Mouse (Mus musculus) spleen, postnatal 36 days (tissue): ENCODE results near the gene Tcf7l2.

ENCODE experiments used
- DNase-seq, 2 experiments: peaks; one replicate each; pipeline ENCODE4 v3.0.0; 2022; ENCODE audit warnings: low spot score in 2 of 2, mixed read lengths in 1 of 2

Gene Tcf7l2

DNA sequence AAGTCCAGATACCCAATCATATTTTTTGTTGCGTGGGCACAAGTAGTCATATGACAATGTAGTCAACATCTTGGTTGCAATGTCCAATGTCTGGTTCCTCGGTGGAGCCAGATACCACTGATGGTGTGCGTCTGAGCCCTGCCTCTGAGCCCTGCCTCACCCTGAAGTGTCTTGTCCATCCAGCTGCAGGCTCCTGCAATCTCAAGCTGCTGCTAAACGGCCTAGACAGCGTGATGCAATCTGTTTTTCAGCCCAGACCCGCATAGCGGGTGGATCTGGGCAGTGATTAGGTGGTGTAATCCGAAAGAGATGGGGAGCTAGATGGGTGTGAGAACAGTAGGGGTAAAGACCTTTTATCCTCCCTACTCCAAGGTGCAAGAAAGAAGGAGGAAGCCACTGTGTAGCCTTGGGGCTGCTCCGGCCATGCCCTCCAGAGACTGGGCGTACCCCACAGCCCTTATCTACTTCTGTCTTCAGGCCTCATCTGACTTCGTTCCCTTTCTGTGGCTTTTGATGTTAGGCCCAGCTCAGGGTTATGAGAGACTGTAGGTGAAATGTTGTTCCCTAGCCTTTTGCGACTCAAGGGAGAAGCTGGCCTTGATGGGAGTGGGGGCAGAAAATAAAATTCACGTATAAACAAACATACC is 86.1 kb downstream of the Tcf7l2 start:
- DNase-seq = no peak

DNA sequence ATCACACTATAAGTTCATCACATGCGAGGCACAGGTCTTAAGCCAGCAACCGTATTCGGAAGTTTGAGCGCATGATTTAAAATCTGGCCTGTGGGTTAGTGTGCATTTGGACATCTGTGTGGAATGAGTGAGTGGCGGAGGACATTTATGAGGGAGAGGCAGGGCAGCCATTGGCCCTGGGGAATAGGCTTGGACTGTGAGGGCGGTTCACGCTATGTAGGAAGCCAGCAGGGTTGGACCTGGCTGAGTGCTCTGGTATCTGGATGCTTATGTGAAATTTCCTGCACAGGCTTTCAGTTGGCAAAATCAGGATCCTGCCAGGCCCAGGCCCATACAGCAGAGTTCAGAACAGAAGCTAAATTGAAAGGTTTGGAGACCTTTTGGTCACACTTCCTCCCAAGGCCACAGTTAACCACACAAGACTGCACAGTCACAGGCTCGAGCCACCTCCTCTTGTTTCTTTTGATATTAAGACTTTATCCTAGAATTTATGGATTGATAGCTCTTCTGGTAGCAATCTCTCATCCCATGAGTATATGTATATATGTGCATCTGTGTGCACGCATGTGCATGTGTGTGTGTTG is 89.4 kb downstream of the Tcf7l2 start:
- no peak for DNase-seq

DNA sequence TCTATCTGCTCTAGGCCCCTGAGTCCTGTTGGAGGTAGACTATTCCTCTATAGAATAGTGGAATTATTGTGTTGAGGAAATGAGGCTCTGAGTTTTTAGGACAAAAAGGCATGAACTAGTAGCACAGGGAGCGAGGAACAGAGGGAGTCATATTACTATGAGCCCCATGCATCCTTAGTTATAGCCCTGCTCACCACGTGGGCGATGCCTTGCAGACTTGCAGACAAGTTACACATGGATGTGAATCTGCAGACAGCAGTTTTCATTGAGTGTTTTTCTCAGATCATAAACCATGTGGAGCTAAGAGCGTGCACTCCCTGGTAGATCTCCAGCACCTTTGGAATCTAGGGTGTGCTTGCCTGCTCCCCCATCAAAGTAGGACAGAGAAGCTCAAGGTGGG is 90.5 kb downstream of the Tcf7l2 start:
- DNase-seq = no peak

DNA sequence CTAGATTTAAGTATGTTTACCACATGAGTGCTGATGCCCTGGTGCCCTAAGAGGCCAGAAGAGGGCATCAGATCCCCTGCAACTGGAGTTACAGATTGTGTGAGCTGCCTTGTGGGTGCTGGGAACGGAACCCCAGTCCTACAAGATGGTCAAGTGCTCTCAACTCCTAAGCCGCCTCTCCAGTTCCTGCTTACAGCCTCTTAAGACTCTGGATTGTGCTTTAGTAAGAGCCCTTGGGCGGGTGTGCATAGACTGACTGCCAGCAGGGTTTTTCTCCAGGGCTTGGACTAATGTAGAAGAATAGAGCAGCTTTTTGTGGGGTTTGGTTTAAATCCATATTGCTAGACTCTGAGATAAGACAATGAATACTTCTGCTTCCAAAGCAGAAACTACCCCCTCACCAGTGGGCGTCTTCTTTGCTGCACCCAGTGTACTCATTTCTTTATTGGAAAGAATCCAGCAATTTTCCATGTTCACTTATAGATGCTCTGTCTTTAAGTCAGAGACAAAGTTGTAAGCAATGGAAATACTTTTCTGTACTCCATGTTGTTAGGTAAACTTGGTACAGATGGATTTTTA is 92.3 kb downstream of the Tcf7l2 start:
- DNase-seq = no peak

DNA sequence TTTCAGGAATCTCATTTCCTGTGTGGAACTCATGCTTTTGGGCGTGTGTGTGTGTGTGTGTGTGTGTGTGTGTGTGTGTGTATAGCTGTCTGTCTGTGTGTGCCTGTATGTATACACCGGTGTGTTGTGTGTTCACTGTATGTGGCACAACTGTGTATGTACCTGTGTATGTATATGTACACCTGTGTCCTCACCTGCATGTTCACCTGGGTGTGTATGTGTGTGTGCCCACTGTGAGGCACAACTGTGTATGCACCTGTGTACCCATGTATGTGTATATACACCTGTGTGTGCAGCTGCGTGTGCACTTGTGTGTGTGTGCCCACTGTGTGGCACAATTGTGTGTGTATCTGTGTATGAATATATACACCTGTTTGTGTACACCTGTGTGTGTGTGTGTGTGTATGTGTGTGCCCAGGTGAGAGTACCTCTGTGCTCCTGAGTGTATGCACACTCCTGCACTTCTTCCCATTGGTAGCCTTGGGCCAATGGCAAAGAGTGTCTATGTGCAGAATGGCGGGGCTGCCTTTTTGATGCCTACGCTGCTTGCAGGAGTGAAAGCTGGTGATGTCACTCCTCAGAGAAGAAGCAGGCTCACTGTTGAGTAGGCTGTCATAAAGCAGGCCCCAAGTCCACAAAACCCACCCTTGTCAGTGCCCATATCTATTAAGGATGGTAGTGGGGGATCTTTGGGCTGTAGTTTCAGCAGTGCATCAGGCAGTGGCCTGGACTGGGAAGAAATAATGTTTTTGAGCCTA is 95.5 kb downstream of the Tcf7l2 start:
- no peak for DNase-seq

DNA sequence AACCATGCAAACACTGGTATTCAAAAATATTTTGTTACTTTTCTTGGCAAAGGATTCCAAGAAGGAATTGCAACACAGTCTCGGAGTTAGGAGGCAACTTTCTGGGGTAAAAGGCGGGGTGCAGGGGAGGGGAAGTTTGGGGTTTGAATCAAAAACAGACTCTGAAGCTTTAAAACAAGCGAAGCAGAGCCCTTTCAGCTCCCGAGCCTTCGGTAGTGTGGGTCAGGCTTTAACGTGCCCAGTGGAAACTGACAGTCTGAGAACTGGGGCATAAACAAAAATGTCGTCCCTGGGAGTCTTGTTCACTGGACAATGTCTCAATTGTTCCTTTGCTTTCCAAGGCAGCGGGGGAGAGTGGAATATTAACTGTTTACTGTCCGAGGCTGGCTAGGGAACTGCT is 96.3 kb downstream of the Tcf7l2 start:
- DNase-seq = no peak

DNA sequence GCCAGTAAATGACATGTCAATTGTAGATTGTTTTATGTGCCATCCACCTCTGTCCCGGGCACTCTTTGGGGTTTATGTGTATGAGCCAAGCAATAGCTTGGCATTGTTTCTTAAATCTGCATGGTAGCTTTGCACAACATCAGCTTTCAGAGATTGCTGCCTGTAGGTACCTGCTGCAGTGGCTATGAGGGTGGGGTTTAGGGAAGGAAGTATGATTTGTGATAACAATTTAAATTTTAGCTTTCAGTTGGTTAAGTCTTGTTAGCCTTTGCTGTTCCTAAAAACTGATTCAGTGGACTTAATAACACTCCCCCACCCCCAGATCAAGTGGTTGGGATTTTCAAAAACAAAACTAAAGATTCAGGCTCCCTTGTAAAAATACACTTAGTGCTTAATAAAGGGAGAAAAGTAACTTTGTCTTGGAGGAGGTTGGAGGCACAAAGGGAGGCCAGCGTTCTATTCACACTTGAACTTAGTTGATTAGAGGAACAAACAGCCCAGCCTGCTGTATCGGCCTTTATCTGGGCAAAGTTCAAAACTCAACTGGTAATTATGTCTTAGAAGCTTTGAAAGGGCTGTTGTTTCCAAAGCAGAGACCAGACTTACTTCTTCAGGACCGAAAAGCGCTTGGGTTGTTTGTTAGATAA is 96.9 kb downstream of the Tcf7l2 start:
- no peak for DNase-seq

GRCm38 (mm10) chr19:55839036-55839555 is 97.5 kb downstream of the Tcf7l2 start:
- DNase-seq = no peak

DNA sequence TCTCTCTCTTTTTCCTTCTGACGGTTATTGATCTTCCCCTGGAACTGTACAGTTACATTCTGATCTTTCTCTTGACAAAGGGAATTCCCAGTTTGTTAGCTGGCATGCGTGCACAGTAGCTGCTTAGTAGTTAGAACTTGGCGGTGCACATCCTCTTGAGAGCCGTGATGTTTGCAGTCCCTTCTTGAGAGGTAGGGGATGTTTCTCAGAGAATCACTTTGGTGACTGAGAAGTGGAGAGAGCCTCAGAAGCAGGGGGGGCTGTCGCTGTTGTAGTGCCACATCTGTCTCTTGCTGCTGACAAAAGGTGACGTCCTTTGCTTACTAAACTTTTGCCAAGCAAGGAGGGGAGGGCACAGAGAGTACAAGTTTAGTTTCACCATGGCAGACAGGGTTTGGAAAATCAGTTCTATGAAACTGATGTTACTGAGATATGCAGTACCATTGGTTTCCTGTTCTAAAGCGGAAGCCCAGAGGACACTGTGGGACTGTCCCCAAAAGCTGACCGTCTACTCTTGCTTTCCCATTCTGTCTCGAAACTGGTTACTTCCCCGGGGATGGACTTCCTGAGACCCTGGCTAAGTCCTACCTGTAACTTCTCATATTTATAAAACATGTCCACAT is 99.0 kb downstream of the Tcf7l2 start:
- no peak for DNase-seq

- DNase-seq = no peak
These were observed 100.4 kb downstream of the Tcf7l2 start for GRCm38 (mm10) chr19:55842046-55842445.

DNA sequence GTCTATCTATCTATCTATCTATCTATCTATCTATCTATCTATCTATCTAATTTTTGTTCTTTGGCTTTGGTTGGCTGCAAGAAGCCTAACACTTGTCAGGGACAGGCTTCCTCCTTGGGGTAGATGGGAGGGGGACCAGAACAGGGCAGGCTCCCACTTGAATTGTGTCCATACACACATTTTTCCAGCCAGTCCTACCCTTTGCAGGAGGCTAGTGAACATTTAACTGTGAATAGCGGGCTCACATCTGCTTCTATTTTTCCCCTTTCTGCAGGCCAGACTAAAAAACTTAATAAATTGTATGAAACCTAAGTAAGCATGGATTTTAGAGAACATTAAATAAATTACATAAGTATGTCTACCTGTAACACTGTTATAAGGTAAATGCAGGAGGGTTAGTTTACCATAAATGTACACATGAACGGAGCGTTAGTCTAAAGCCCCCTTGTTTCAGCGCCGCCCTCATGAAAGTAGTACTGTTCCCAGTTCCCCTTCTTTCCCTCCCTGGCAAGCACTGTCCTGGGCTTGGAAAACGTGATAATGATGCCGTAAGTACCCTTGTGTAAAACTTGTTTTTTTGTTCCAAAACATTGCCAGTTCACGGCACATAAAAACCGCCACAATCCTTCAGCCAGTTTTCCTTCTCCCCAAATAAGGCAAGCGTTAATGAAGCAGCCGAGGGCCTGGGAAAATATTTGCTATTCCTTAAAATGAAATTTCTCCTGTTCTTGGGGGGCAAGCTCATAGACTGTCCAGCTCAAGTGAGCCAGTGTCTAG is 101.7 kb downstream of the Tcf7l2 start:
- DNase-seq = no peak

DNA sequence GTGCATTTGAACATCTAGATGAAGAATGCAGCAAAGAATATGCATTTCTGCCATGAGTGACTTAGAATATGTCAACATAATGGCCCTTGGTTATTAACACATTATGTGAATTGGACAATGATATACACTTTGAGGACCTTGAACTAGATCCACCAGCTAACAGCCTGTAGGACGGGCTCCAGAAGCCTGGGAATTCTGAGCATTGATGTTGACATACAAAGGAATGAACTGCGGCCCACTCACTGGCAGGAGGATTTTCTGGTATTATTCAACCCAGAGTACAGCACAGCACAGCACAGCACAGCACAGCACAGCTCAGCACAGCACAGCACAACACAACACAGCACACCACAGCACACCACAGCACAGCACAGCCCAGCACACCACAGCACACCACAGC is 104.1 kb downstream of the Tcf7l2 start:
- DNase-seq = no peak

DNA sequence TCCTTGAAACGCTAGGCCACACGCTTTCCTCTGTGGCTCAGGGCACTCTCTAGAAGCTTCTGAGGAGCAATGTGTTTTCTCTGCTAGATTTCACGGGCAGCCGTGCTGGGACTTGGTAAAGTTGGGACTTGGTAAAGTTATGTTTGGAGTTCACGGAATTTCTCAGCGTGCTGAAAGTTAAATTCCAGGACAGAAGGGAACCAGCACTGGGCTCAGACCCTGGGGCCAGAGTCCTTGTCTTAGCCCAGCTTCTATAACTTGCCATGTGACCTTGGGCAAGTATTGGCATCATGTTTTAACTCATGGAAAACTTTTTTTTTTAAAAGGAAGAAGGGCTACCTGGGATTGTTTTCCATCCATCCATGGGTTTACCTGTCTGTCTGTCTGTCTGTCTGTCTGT is 104.6 kb downstream of the Tcf7l2 start:
- no peak for DNase-seq

- no peak for DNase-seq
These were observed 105.4 kb downstream of the Tcf7l2 start for GRCm38 (mm10) chr19:55847043-55847442.

- no peak for DNase-seq
These were observed 108.9 kb downstream of the Tcf7l2 start for GRCm38 (mm10) chr19:55850402-55851078.

DNA sequence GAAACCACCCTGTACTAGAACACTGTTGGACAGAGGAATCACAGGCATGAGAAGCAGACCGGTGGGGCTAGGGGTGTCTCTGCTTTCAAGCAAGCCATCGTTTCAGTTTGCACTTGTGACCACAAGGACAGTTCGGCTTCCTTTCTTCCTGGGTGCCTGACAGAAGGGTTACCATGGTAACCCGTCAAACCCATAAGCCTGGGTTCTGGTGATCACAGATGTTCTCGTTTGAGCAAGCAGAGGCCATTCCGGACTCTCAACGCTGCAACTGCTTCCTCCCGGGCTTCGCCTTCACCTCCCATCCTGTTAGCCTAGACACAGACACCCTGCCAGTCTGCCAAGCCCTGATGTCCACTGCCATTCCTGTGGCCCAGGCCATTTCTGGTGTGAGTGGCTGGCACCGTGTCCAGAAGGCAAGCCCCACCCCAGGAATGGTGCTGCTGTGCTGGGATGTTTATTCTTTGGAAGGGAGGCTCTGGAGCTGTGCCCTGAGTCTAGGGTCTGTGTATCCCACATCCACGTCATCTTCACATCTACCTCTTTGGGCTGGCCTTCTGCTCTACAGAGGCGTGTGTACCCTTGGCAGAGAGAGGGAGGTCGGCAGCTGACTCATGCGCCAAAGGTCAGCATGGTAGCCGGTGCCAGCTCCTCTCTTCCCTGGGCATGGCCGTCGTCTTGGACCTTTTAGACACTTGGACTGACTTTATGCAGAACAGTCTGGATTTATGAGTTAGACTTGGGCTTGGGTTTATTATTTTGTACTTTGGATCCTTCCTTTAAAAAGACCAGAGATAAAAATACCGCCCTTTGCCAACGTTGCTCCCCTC is 110.1 kb downstream of the Tcf7l2 start:
- DNase-seq = no peak

DNA sequence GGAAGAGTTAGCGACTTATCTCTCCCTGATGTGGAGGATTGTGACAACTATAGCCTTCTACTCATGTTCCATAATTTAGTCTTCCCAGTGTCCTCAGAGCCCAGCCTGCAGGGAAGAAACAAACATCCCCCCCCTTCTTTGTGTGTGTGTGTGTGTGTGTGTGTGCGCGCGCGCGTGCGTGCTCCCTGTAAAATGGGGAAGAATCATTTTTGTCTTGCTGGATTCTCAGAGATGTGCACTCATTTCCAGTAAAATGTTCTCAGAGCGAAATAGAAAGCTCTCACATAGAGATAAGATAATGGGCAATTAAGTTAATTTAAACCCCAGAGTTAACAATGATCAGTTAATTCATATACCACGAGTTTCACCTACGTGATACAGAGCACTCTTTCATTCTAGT is 112.8 kb downstream of the Tcf7l2 start:
- no peak for DNase-seq

DNA sequence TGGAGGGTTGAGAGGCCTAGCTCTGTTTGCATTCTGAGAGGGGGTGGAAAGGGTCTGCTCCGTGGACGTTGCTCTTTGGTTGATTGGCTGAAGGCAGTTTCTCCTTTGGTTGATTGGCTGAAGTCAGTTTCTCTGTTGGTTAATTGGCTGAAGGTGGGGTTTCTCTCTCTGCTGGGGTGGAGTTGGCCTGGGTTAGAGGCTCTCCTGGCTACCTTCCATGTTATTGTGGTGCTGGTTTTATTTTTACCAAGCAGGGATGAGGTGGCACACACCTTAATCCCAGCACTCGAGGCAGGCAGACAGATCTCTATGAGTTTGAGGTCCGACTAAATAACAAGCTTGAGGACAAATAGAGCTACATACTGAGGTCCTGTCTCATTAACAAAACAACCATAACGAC is 114.0 kb downstream of the Tcf7l2 start:
- DNase-seq = no peak

GRCm38 (mm10) chr19:55857328-55857727 is 115.7 kb downstream of the Tcf7l2 start:
- no peak for DNase-seq
